Mouse (Mus musculus) ES-Bruce4 (cell line): Measurements from ENCODE around the gene Pfdn6. TPM values are rescaled to one million over a fixed set of nuclear protein-coding genes. Genes with fewer than 3 reads are reported as not detected.
A peak's percentile ranks its signal among the peaks of the same experiment; 100 is the strongest.

Source experiments
- H3K27ac ChIP-seq: 2 replicates; pipeline ENCODE4 v1.5.1; 2012; ENCODE audit warnings: low read length, inconsistent platforms; ENCODE audit not compliant: insufficient read depth
- H3K27me3 ChIP-seq: 2 replicates; pipeline ENCODE4 v1.6.1; 2012; ENCODE audit warnings: mild to moderate bottlenecking, low read length, inconsistent platforms; ENCODE audit not compliant: control insufficient read depth, poor library complexity, insufficient read depth, severe bottlenecking
- H3K36me3 ChIP-seq: 2 replicates; pipeline ENCODE4 v1.6.1; 2012; ENCODE audit warnings: inconsistent platforms, mild to moderate bottlenecking, low read length, moderate library complexity; ENCODE audit not compliant: control insufficient read depth, poor library complexity, insufficient read depth, severe bottlenecking
- H3K4me1 ChIP-seq: one replicate; pipeline ENCODE4 v1.8.1; 2011; ENCODE audit warnings: low read length; ENCODE audit not compliant: control insufficient read depth, insufficient read depth
- H3K4me3 ChIP-seq: 2 replicates; pipeline ENCODE4 v1.5.1; 2011; ENCODE audit warnings: low read depth, mild to moderate bottlenecking, low read length
- H3K9ac ChIP-seq: 2 replicates; pipeline ENCODE4 v1.6.1; 2012; ENCODE audit warnings: low read depth, mild to moderate bottlenecking, inconsistent platforms; ENCODE audit not compliant: poor library complexity, severe bottlenecking
- H3K9me3 ChIP-seq: replicated peaks from 2 replicates; pipeline ENCODE4 v1.6.1; 2012; ENCODE audit warnings: mild to moderate bottlenecking, low read length, inconsistent platforms; ENCODE audit not compliant: control insufficient read depth, poor library complexity, insufficient read depth, severe bottlenecking
- CTCF ChIP-seq: IDR thresholded peaks from one replicate; pipeline ENCODE4 v1.8.1; 2011; ENCODE audit warnings: low read depth, low read length
- EP300 ChIP-seq: IDR thresholded peaks from 2 replicates; pipeline ENCODE4 v1.6.1; 2011; ENCODE audit warnings: low read depth, low read length; ENCODE audit not compliant: insufficient read depth
- POLR2A ChIP-seq: IDR thresholded peaks from one replicate; pipeline ENCODE4 v1.8.1; 2011; ENCODE audit warnings: low read length; ENCODE audit not compliant: insufficient read depth
- polyA plus RNA-seq: library from polyadenylated mRNA; stranded (reverse); fragments of >200 nt; gene quantifications from 2 replicates; pipeline ENCODE4 v1.2.4, GENCODE M21; 2011; ENCODE audit warnings: low read depth; ENCODE audit not compliant: missing spikeins, insufficient read depth, insufficient read length

The Pfdn6 gene
- polyA plus RNA-seq, 1 experiment = 146 TPM

DNA sequence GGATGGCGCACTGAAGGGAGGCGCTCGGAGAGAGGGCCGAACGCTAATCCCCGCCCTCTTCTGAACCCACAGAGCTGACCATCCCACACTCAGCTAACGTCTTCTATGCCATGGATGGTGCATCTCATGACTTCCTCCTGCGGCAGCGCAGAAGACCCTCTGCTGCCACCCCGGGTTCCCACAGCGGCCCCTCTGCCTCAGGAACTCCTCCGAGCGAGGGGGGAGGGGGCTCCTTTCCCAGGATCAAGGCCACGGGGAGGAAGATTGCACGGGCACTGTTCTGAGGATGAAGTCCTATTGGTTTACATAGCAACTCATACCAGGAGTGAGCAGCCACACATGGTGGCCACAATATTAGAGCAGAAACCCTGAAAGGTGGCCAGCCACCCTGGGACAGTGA is 3.1 kb downstream of the Pfdn6 start:
- H3K27ac ChIP-seq = no peak overlapping the region
- no peak overlapping the region for H3K9ac ChIP-seq
- no peak overlapping the region for H3K4me3 ChIP-seq

DNA sequence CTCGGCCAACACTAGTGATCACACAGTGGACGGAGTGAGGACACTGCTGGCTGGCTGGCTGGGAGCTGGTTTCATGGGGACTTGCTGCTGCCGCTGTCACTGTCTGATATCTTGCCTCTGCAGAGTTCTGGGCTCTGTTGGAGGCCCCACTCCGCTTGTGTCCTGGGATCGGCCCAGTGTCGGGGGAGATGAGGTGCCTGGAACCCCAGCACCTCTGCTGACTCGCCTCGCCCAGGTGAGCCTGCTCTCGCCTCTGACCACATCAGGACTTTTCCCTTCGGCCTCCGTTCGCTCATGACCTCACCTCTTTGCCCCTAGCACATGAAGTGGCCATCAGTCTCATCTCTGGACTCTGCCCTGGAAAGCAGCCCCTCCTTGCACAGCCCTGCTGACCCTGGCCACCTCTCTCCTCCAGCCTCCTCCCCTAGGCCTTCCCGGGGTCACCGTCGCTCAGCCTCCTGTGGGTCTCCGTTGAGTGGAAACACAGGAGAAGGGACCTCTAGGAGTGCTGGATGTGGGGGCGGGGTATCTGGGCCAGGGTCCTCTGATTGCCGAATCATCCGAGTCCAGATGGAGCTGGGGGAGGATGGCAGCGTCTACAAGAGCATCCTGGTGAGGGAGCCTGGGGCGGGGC is 4.6 kb downstream of the Pfdn6 start:
- Histone ChIP-seq H3K4me1 (peaks cover 2% of the 10 kb centered on the region), H3K27ac (no peak overlapping the region), H3K9me3 (no peaks in the 10 kb centered on the region), H3K27me3 (no peaks in the 10 kb centered on the region), H3K4me3 (no peak overlapping the region), H3K9ac (no peak overlapping the region), H3K36me3 (peaks cover 6% of the 10 kb centered on the region; the same call in 1 of the 2 replicates)
- TF ChIP-seq POLR2A (no peak), EP300 (no peak), CTCF (no peak)

More for the DNA sequence above, 3.1 kb downstream of the Pfdn6 start:
- Histone ChIP-seq H3K36me3 (peaks cover 6% of the 10 kb centered on the region; the same call in 1 of the 2 replicates), H3K27me3 (no peaks in the 10 kb centered on the region), H3K4me1 (peaks cover 2% of the 10 kb centered on the region), H3K9me3 (no peaks in the 10 kb centered on the region)
- no peak for TF ChIP-seq POLR2A
- no peak for TF ChIP-seq EP300
- no peak for TF ChIP-seq CTCF

GRCm38 (mm10) chr17:33932970-33933369 is 7.2 kb downstream of the Pfdn6 start:
- TF ChIP-seq POLR2A = no peak
- TF ChIP-seq CTCF = no peak
- no peak for TF ChIP-seq EP300
- Histone ChIP-seq H3K36me3 (peaks cover 6% of the 10 kb centered on the region; the same call in 1 of the 2 replicates), H3K9ac (peak overlapping the region; percentile 18; the same call in 1 of the 2 replicates), H3K27ac (no peak overlapping the region), H3K4me1 (peaks cover 2% of the 10 kb centered on the region), H3K27me3 (no peaks in the 10 kb centered on the region), H3K4me3 (no peak overlapping the region), H3K9me3 (no peaks in the 10 kb centered on the region)

DNA sequence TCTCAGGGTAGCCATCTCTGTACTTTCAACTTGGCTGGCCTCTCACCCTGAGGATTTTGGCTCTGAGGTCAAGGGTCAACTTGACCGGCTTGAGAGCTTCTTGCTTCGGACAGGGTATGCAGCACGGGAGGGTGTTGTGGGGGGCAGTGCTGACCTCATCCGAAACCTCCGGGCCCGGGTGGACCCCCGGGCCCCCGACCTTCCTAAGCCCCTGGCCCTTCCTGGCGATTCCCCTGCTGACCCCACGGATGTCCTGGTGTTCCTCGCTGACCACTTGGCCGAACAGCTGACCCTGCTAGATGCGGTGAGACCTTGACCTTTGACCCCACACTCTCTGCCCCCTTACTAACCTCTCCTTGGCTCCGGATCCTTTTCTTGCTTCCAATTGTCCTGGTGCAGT is 7.7 kb downstream of the Pfdn6 start:
- Histone ChIP-seq H3K36me3 (0 out of 2 replicates have a peak, but pooled peaks cover 3% of the 10 kb centered on the region), H3K9me3 (no peaks in the 10 kb centered on the region), H3K4me3 (no peak overlapping the region), H3K9ac (no peak overlapping the region), H3K4me1 (peaks cover 2% of the 10 kb centered on the region), H3K27ac (no peak overlapping the region), H3K27me3 (no peaks in the 10 kb centered on the region)
- TF ChIP-seq CTCF = no peak
- no peak for TF ChIP-seq EP300
- no peak for TF ChIP-seq POLR2A

GRCm38 (mm10) chr17:33931947-33932346 is 8.2 kb downstream of the Pfdn6 start:
- Histone ChIP-seq H3K36me3 (no peaks in the 10 kb centered on the region), H3K4me3 (no peak overlapping the region)

GRCm38 (mm10) chr17:33931159-33931866 is 8.8 kb downstream of the Pfdn6 start:
- TF ChIP-seq POLR2A (no peak), CTCF (no peak), EP300 (no peak)
- no peaks in the 10 kb centered on the region for H3K27me3 ChIP-seq
- peak overlapping the region; percentile 35 for H3K27ac ChIP-seq
- H3K4me1 ChIP-seq = peaks cover 2% of the 10 kb centered on the region
- peak overlapping the region; percentile 91 for H3K9ac ChIP-seq
- no peaks in the 10 kb centered on the region for H3K9me3 ChIP-seq
- no peaks in the 10 kb centered on the region for H3K36me3 ChIP-seq
- H3K4me3 ChIP-seq = peak overlapping the region; percentile 91

More at GRCm38 (mm10) chr17:33931947-33932346, 8.2 kb downstream of the Pfdn6 start:
- Histone ChIP-seq H3K27ac (no peak overlapping the region), H3K9me3 (no peaks in the 10 kb centered on the region), H3K9ac (no peak overlapping the region; the same call in 1 of the 2 replicates), H3K4me1 (peaks cover 2% of the 10 kb centered on the region), H3K27me3 (no peaks in the 10 kb centered on the region)
- TF ChIP-seq CTCF (no peak), EP300 (no peak), POLR2A (no peak)
